Mouse (Mus musculus) bone marrow macrophage, adult 2 months (primary cell): ENCODE data around the gene Olfr1045. TPM values are rescaled to one million over a fixed set of nuclear protein-coding genes. Genes with fewer than 3 reads are reported as not detected.
"Not testable (repeated sequence)": the region's sequence is repeated elsewhere in the genome, so short reads cannot be mapped to it uniquely, and the experiment has no call there.

Experiments
- H3K27ac ChIP-seq: 2 replicates; pipeline ENCODE4 v1.5.1; 2012; ENCODE audit warnings: low read depth, low read length; ENCODE audit not compliant: insufficient read depth
- H3K4me1 ChIP-seq: 2 replicates; pipeline ENCODE4 v1.6.1; 2012; ENCODE audit warnings: low read length; ENCODE audit not compliant: control insufficient read depth, insufficient read depth
- H3K4me3 ChIP-seq: 2 replicates; pipeline ENCODE4 v1.5.1; 2012; ENCODE audit warnings: mild to moderate bottlenecking, low read length, moderate library complexity; ENCODE audit not compliant: insufficient read depth
- CTCF ChIP-seq: IDR thresholded peaks from 2 replicates; pipeline ENCODE4 v1.5.1; 2012; ENCODE audit warnings: low read depth, mild to moderate bottlenecking, low read length, moderate library complexity
- POLR2A ChIP-seq: IDR thresholded peaks from 2 replicates; pipeline ENCODE4 v1.6.1; 2012; ENCODE audit warnings: mild to moderate bottlenecking, low read depth, low read length, borderline replicate concordance
- polyA plus RNA-seq: library from polyadenylated mRNA; stranded (reverse); fragments of >200 nt; gene quantifications from 2 replicates; pipeline ENCODE4 v1.2.4, GENCODE M21; 2012; ENCODE audit not compliant: missing spikeins, insufficient read depth, insufficient read length

Gene Olfr1045
- not detected in 2 replicates for polyA plus RNA-seq

DNA sequence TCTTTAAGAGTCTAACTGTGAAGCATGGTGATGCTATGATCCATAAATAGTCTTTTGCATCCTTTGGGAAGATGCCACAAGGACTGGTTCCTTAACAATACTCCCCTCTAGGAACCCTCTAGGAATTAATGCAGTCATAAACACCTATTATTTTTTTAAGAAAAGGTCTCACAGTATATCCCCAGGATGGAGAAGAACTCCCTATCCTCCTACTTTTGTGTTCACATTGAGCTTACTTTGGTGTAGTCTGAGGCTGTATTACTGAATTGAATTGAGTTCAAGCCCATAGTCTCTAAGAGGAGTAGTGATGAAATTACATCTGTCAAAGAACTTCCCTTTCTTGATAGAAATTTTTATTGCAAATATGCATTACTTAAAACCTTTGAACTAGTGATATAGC, at the start of gene Olfr1045:
Gene Olfr1045 (minus strand): TSS at position 101 of the 400 bp plus-strand sequence.
- H3K27ac ChIP-seq, result no peak within 1 kb of the TSS
- TF ChIP-seq POLR2A, result no peak
- no peak for TF ChIP-seq CTCF
- H3K4me1 ChIP-seq, result no peaks in the 10 kb centered on the region
- H3K4me3 ChIP-seq, result no peak within 1 kb of the TSS

DNA sequence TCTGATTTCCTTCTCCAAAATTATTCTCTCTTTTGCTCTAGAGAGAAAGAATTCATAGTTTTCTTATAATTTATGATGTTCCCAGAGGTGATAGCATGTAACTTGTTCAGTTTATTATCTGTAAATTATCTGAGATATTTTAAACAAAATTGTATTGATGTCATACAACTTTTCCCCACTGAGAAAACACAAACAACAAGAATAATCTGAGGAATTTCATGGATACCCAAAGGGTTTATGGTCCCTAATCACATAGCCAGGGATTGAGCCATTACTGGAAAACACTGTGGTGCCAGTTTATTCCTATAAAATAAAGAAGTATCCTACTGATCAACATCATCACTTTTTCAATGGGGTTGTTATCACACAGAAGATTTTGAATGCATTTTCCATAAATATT, 37.4 kb upstream of the Olfr1045 start, which contains the start of gene Olfr1048:
Gene Olfr1048 (minus strand): TSS at position 101 of the 400 bp plus-strand sequence.
- TF ChIP-seq CTCF (no peak), POLR2A (no peak)
- Histone ChIP-seq H3K27ac (no peak within 1 kb of the TSS), H3K4me3 (no peak within 1 kb of the TSS), H3K4me1 (no peaks in the 10 kb centered on the region)

DNA sequence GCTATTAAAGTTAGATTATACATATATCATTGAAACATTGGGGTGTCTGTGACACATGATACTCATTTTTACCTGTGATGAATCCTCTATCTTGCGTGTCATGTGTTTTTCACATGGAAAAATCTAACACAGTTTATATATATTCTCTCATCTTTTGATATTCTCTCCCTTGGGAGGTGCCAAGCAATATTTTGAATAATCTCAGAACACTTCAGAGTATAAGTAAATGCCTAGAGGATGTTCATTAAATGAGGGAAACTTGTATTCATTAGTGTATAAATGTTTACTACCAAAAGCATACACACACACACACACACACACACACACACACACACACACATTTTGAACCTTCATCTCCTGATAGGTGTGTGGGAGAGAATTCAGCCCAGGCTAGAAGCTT, 28.5 kb upstream of the Olfr1045 start, which contains the start of gene Olfr1047:
Gene Olfr1047 (minus strand): TSS at position 101 of the 400 bp plus-strand sequence.
- no peak within 1 kb of the TSS for H3K27ac ChIP-seq
- TF ChIP-seq POLR2A (no peak), CTCF (no peak)

DNA sequence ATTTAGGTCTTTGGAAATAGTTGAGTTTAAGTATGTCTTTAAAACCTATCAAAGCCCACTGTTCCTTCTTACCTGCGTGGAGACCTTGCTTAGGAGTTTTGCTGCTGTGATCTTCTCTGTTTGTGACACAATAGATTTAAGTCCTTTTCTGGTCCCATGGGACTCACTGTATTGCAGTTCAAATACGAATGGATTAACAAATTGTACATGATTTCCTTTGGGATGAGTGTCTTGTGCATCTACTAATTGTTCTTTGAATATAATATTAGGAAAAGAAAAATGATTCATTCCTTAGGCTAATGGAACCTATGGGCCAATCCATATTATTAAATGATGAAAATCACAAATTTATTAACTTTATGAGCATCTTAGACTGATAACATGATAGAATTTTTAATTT, 16.4 kb upstream of the Olfr1045 start, which contains the start of gene Olfr1046:
Gene Olfr1046 (minus strand): TSS at position 101 of the 400 bp plus-strand sequence.
- H3K4me3 ChIP-seq, result no peak within 1 kb of the TSS
- H3K4me1 ChIP-seq, result no peaks in the 10 kb centered on the region
- H3K27ac ChIP-seq, result no peak within 1 kb of the TSS
- TF ChIP-seq CTCF (no peak), POLR2A (no peak)

More for the DNA sequence above, 28.5 kb upstream of the Olfr1045 start, which contains the start of gene Olfr1047:
- H3K4me3 ChIP-seq, result no peak within 1 kb of the TSS
- no peaks in the 10 kb centered on the region for H3K4me1 ChIP-seq

DNA sequence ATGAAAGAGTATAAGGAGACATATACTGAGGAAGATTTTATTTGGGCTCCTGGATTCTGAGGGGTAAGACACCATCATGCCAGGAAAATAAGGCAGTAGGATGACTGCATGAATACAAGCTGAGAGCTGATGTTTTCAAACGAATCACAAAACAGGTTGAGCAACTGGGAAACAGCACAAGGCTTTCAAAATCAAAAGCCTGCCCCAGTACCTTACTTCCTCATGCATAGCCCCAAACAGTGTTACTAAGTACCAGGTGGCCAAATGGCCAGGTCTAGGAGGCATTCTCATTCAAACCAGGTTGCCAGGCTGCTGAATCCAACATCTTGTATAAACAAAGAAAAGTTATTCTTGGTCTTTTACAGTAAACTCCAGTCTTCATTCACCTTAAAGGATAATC, 6.9 kb downstream of the Olfr1045 start:
- H3K4me1 ChIP-seq, result no peaks in the 10 kb centered on the region
- H3K4me3 ChIP-seq, result no peak overlapping the region
- H3K27ac ChIP-seq, result no peak overlapping the region
- TF ChIP-seq POLR2A (no peak), CTCF (no peak)

DNA sequence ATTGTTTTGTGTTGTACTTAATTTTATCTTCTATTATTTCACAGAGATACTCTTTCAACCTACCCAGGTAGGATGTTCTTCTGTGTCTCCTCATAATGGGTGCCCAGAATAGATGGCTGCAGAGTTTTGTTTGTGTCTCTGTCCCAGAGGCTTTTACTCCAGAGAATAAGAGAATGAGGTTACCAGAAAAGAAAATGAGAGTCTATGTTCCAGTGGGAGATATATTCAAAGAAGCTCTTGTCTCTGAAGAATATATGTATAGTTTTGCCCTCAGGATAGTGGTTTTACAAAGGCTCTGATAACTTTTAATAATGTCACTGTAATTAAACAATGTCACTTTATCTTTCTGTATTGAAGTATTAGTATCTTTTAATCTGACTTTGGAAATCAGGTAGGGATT, 17.2 kb downstream of the Olfr1045 start, which contains the start of gene Olfr52:
Gene Olfr52 (minus strand): TSS at position 101 of the 400 bp plus-strand sequence.
- TF ChIP-seq POLR2A, result no peak
- TF ChIP-seq CTCF, result no peak
- H3K4me3 ChIP-seq, result no peak within 1 kb of the TSS
- no peak within 1 kb of the TSS for H3K27ac ChIP-seq
- no peaks in the 10 kb centered on the region for H3K4me1 ChIP-seq

DNA sequence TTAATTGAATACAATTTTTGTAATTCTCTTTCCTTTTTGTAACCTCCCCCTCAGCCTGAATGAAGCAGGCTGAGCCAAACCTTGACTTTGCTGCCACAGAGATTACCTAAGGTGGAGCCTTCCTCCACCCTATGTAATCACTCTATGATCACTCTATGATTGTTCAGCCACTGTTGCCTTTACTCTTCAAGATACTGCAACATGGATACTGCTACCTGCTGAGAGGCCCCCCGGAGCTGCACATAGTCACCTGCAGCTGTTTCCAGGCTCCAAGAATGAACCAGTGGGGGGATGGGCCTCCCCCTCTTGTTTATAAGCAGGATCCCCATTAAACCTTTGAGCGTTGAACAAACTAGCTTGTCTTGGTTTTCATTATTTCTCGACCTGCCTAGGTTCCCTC, 22.9 kb downstream of the Olfr1045 start:
- H3K4me1 ChIP-seq, result no peaks in the 10 kb centered on the region
- TF ChIP-seq POLR2A (no peak), CTCF (no peak)
- H3K27ac ChIP-seq, result no peak overlapping the region
- no peak overlapping the region for H3K4me3 ChIP-seq

DNA sequence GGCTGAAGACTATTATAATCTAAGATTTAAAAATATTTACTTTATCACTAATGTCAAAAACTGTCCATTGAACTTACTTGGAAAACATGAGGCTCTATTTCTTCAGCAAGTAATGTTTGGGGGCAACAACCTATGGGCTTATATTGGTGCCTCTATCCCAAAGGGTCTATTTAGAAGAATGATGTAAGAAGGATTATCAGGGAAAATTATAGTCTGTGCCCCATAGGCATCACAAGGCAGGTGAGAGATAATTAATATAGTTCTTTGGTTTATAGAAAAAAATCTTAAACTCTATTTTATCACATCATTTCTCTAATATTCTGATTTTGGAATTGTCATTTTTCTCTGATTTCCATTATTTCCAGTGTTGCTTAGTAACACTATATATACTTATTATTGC, 25.1 kb downstream of the Olfr1045 start, which contains the start of gene Olfr1044:
Gene Olfr1044 (minus strand): TSS at position 101 of the 400 bp plus-strand sequence.
- H3K27ac ChIP-seq, result no peak within 1 kb of the TSS
- no peak for TF ChIP-seq CTCF
- no peak for TF ChIP-seq POLR2A

DNA sequence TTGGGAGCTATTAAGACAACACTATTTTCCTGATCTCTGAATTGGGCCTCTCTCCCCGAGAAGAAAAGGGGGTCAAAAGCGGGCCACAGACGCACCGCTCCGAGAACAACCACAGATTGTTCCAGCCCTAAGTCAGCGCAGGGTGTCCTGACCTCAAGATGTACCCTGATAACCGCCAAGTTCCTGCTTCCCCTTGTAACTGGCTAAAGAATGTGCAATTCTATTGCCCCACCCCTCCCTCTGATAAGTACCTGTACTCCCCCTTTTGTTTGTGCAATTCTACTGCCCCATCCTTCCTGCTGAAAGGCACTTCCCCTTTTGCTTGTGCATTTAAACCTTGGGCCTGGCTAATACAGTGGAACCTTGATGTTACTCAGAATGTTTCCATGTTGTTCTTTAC, 27.4 kb downstream of the Olfr1045 start:
- H3K4me1 ChIP-seq, H3K4me3 ChIP-seq, H3K27ac ChIP-seq: not testable (repeated sequence)

More for the DNA sequence above, 25.1 kb downstream of the Olfr1045 start, which contains the start of gene Olfr1044:
- no peak within 1 kb of the TSS for H3K4me3 ChIP-seq
- no peaks in the 10 kb centered on the region for H3K4me1 ChIP-seq

DNA sequence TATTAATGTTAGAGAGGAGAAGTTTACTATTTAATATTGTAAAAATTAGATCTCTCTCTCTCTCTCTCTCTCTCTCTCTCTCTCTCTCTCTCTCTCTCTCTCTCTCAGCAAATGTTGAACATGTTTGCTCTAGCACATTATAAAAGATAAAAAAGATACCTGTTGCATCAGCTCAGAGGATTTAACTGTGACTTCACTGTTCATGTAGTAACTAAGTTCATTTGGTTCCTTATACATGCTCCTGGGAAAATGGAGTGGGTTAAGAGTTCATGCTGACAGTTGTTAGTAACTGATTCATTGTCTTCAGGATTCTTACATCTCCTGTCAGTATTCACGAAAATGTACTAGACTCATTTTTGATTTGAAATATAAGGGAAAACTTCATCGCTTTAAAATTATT, 35.4 kb downstream of the Olfr1045 start, which contains the start of gene Olfr1043:
Gene Olfr1043 (minus strand): TSS at position 101 of the 400 bp plus-strand sequence.
- H3K4me3 ChIP-seq, result no peak within 1 kb of the TSS
- H3K27ac ChIP-seq, result no peak within 1 kb of the TSS
- H3K4me1 ChIP-seq, result no peaks in the 10 kb centered on the region
- TF ChIP-seq POLR2A (no peak), CTCF (no peak)
